Mouse (Mus musculus): Measurements from ENCODE around the gene Gtf3c5.

Gtf3c5 gene

GRCm38 (mm10) chr2:28576815-28577214, 6.7 kb downstream of the Gtf3c5 start:
- no peak for DNase-seq (ENCODE audit: low read depth in 2 of 2, low spot score in 2 of 2)

DNA sequence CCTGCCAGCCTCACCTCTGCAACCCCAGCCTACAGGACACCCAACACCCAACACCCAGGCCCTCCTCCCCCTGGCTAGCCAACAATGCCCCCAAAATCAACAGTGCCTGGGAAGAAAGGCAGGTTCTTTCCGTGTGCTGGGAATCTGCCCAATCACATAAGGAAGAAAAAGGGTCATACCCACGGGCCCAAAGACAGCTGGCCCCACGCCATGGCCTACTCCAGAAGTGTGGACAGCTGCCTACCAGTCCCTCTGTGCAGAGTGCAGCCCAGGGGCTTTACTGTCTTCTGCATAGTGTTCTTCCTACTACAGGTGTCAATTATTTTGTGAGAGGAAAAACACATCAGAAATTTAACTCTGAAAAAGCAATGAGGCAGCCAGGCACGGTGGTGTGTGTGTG, 8.2 kb downstream of the Gtf3c5 start:
- DNase-seq (ENCODE audit: low read depth in 2 of 2, low spot score in 2 of 2), result no peak

DNA sequence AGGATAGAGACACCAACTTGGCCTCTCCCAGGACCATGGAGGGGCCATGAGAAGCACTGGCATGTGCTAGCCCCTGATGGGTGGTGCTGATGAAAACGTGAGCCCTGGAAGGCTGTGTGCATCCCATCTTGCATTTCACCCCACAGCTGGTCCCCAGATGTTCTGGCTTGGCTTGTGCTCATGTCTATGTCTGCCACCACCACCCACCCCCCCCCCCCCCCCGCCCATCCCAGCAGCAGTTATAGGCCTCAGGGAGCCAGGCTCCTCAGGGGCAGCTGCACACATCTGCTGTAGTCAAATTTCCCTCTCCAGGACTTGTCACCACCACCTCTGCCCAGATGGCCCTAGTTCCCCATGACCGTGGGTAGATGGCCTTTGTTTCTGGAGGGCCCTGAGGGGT, 13.6 kb downstream of the Gtf3c5 start:
- no peak for DNase-seq (ENCODE audit: low read depth in 2 of 2, low spot score in 2 of 2)

DNA sequence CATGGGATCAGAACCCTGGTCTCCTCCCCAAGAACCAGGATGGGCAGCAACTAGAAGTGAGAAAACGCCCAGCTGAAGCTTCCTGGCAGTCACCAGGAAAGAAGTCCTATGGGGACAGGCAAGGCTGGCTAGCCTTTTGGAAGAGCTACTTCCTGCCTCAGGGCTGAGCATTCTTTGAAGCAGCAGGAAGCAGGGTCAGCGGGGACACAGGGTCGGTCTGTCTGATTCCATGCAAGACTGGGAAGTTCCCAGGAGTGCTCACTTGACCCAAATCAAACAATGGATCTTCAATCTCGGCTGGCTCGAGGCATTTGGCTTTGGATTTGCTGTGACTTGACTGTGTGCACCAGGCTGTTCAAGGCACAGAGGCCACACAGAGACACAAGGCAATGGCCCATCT, 17.0 kb downstream of the Gtf3c5 start:
- no peak for DNase-seq (ENCODE audit: low read depth in 2 of 2, low spot score in 2 of 2)

- DNase-seq (ENCODE audit: low read depth in 2 of 2, low spot score in 2 of 2), result no peak
These were observed 19.2 kb downstream of the Gtf3c5 start for GRCm38 (mm10) chr2:28564380-28564779.

GRCm38 (mm10) chr2:28563830-28564229, 19.7 kb downstream of the Gtf3c5 start:
- DNase-seq (ENCODE audit: low read depth in 2 of 2, low spot score in 2 of 2), result no peak

DNA sequence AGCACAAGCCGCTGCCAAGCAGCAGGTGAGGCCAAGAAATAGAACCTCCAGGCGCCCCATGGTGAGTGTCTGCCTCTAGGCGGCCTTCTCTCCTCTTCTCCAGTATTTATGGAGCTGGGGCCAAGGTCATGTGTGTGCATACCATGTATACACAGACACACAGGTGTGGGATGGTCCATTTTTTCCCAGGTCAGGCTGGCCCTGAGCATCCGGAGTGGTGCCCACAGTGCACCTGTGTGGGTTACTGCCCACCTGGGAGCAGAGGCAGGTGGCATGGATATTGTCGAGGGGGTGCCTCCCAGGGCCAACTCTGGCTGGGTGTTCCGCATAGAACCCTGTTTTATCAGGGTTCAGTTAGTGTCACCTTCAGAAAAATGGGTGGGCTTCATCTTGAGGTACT, 20.2 kb downstream of the Gtf3c5 start, which contains the start of gene Cel:
Gene Cel, minus strand, starts transcription at position 101 of the 400 bp plus-strand sequence.
- DNase-seq (ENCODE audit: low read depth in 2 of 2, low spot score in 2 of 2), result no peak

DNA sequence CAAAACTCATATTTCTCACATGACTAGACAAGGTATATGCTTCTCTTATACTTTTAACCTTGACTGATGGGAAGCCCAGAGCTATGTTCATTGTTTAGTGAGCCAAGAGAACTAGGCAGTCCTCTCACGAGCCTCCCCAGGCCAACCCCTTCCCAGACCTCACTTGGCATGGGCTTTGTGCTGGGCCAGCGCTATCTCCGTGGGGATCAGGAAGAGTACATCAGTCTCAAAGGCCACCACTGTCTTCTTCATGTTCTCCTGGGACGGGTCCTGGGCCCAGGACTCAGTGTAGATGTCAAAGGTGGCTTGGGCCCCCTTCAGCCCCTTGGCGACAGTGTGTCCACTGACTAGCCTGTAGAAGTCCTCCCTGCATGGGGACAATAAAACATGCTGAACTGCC, 26.1 kb downstream of the Gtf3c5 start:
- no peak for DNase-seq (ENCODE audit: low read depth in 2 of 2, low spot score in 2 of 2)

DNA sequence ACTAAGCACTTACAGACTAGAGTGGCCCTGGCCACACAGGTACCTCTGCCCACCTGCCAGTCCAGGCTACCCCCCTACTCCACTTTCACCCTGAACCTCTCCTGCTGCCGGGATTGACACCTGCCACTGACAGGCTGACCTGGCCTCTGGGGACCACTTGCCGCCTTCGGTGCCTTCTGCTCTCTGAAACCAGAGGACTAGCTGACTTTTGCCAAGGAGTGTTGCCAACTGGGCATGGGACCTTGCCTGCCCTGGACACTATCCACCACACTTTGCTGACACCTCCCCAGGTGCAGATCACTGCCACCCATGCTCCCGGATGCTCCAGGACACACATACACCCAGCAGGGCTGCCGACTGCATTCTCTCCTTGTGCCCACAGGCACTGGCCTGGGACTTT, 31.2 kb downstream of the Gtf3c5 start:
- no peak for DNase-seq (ENCODE audit: low read depth in 2 of 2, low spot score in 2 of 2)

DNA sequence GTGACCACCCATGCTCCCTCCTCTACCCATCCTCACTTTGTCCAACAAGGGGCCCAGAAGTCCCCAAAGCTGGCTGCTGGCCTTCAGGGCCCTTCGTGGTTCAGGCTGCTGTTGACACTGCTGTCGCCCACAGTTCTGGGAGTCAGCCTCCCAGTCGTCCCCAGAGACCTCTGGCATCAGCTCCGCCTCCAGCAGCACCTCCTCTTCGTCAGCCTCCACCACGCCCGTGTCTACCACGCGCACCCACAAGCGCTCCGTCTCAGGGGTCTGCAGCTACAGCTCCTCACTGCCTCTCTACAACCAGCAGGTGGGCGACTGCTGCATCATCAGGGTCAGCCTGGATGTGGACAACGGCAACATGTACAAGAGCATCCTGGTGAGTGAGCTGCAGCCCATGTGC, 34.4 kb downstream of the Gtf3c5 start:
- no peak for DNase-seq (ENCODE audit: low read depth in 2 of 2, low spot score in 2 of 2)

GRCm38 (mm10) chr2:28547237-28548172, 36.0 kb downstream of the Gtf3c5 start:
- peak; percentile 87 to 90 for DNase-seq (ENCODE audit: low read depth in 2 of 2, low spot score in 2 of 2)

- no peak for DNase-seq (ENCODE audit: low read depth in 2 of 2, low spot score in 2 of 2)
These were observed 37.0 kb downstream of the Gtf3c5 start for GRCm38 (mm10) chr2:28546560-28546959.

GRCm38 (mm10) chr2:28545976-28546375, 37.6 kb downstream of the Gtf3c5 start:
- DNase-seq (ENCODE audit: low read depth in 2 of 2, low spot score in 2 of 2), result no peak

DNA sequence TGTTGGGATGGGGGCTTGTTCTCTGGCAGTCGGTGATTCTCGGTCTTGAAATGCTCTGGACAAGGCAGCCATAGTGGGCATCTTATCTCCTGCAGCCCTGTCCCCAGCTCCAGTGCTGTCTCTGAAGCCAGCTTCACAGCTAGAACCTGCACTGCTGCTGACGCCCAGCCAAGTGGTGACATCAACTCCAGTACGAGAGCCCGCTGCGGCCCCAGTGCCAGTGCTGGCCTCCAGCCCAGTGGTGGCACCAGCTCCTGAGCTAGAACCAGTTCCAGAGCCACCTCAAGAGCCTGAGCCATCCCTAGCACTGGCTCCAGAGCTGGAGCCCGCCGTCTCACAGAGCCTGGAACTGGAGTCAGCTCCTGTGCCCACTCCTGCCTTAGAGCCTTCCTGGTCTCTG, 39.7 kb downstream of the Gtf3c5 start:
- DNase-seq (ENCODE audit: low read depth in 2 of 2, low spot score in 2 of 2), result no peak

DNA sequence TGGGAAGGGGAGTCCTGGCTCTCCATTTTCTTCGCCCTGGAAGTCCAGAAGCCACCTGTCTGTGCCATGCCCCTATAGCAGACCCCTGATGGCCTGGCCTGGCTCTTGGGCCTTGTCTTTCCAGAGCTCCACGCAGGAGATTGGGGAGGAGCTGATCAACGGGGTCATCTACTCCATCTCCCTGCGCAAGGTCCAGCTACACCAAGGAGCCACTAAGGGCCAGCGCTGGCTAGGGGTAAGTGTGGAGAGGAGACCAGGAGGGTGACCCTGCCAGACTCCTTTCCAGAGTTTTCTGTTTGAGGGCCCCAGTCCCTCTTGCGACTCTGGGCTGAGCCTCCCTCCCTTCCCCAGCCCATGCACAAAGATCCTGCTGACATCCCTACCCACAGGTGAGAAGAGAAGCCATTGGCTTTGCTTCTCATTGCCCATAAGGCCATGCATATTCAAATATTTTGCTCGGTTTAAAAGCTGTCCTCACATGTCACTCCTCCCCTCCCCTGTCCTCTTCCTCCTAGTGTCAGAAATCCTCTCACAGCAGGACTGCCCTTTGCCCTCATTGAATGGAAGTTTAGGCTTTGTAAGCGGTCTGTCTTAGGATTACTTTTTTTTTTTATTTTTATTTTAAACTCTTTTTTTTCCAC, 42.8 kb downstream of the Gtf3c5 start:
- DNase-seq (ENCODE audit: low read depth in 2 of 2, low spot score in 2 of 2), result no peak

- DNase-seq (ENCODE audit: low read depth in 2 of 2, low spot score in 2 of 2), result peak; percentile 50 to 58
These were observed 43.6 kb downstream of the Gtf3c5 start for GRCm38 (mm10) chr2:28539949-28540348.

GRCm38 (mm10) chr2:28539206-28539605, 44.3 kb downstream of the Gtf3c5 start:
- DNase-seq (ENCODE audit: low read depth in 2 of 2, low spot score in 2 of 2), result no peak

DNA sequence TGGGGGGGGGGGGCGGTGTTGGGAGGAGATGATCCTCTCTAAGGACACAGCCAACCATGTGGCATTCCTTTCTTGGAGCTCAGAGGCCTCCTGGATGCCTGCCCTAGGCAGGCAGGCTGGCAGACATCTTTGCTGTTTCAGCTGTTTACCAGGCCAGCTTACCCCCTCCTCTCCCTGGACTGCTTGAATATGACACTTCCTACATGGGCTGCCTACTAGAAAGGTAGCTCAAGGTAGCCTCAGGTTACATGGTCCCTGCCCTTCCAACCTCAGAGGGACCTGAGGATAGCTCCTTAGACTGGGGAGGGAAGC, 44.8 kb downstream of the Gtf3c5 start:
- DNase-seq (ENCODE audit: low read depth in 2 of 2, low spot score in 2 of 2), result no peak

GRCm38 (mm10) chr2:28537995-28538816, 45.3 kb downstream of the Gtf3c5 start:
- DNase-seq (ENCODE audit: low read depth in 2 of 2, low spot score in 2 of 2), result no peak

DNA sequence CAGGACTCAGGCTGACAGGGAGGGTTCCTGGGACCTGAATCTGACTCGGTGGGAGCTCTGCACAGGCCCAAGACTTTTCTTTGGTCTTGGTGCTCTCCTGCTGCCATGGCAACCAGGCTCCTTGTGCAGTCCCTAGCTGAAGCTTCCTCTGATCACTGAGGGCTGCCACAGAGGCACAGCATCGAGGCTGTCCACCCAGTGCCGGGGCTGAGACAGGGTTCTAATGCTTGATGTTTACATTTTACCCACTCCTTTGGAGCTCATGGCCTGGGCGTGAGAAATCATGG, 46.0 kb downstream of the Gtf3c5 start:
- no peak for DNase-seq (ENCODE audit: low read depth in 2 of 2, low spot score in 2 of 2)

- no peak for DNase-seq (ENCODE audit: low read depth in 2 of 2, low spot score in 2 of 2)
These were observed 46.6 kb downstream of the Gtf3c5 start for GRCm38 (mm10) chr2:28536766-28537633.
